Mouse (Mus musculus) mature B cell (primary cell): ENCODE results near the gene Tmeff1.
"Not testable (repeated sequence)": the region's sequence is repeated elsewhere in the genome, so short reads cannot be mapped to it uniquely, and the experiment has no call there.

ENCODE experiments used
- in situ Hi-C: fragments of 300-500 bp; cut with MboI; formaldehyde crosslinking; loops from 2 replicates; pipeline ENCODE4 v1.14.3; 2019

Gene Tmeff1

DNA sequence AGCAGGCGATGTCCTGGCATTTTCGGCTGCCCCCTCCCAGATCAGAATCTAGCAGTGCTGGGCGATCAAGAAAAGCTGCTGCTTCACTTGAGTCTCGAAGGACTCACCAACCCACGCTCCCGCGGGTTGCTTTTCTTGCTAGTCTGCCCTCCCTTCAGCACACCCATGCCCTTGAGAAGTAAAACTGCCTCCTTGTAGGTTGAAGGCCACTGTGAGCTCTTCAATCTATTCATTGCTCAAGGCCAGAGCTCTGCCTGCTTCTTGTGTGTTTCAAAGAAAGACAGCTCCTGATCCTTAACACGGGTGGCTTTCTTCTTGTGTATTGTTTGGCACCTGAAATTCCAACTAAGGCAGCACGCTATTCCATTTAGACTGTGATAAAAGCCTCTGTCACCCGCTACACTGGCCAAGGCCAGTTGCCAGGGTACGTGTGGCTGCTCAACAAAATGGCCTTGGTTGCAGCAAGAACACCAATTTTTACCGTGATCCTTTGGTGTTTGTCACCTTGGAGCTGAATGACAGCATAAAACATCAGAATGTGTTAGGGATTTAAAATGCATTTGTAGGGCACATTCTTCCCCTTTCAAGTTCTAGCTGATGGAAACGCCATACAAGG lies 91.7 kb downstream of the Tmeff1 start:
- in situ Hi-C loops, result no loop called here

DNA sequence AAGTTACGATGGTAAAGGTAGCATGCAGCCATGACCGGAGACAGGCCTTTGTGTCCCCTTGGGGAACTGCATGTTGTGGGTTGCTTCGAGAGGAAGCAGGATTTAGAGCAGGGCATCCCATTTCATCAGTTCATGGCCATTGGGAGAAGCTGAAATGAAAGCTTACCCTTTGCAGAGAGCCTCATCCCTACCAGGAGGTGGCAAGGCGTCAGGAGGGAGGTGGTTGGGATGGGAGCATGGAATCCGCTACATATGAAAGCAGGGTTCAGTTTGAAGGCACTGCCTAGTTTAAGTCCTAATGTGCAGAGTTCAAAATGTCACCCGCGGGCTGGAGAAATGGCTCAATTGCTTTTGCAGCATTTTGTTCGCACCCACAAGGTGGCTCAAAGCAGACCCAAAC lies 92.3 kb downstream of the Tmeff1 start:
- in situ Hi-C loops, result no loop called here

DNA sequence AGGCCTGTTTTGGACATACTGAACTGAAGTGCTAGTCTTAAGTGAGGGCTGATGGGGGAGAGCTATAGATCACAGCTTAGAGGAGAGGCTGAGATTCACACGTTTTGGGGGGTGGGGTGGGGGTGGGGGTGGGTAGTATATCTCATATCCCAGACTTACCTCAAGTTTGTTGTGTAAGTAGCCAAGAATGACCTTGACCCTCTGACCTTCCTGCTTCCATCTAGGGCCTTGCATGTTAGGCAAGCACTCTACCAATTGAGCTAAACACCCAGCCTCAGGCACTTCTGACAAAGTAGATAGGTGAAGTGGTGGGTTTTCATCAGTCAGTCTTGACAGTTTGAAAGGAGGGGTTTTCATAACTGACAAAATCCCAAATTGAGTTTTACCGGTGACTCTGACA lies 92.8 kb downstream of the Tmeff1 start:
- in situ Hi-C loops, result no loop called here

DNA sequence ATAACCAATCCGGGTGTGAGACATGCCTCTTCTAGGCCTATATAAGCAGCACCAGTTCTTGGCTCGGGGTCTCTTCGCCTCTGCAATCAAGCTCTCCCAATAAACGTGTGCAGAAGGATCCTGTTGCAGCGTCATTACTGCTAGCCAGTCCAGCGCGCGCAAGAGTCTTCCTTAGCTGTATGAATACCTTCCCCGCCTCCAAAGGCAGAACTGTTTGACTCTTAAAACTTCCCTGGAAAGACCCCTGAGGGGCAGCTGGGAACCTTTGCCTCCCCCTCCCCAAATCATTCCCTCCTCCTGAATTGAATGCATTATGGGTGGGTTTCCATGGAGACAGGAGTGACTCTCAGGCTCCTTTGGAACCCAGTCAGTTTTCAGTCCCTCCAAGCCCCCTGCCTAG lies 93.8 kb downstream of the Tmeff1 start:
- in situ Hi-C loops, result no loop called here

DNA sequence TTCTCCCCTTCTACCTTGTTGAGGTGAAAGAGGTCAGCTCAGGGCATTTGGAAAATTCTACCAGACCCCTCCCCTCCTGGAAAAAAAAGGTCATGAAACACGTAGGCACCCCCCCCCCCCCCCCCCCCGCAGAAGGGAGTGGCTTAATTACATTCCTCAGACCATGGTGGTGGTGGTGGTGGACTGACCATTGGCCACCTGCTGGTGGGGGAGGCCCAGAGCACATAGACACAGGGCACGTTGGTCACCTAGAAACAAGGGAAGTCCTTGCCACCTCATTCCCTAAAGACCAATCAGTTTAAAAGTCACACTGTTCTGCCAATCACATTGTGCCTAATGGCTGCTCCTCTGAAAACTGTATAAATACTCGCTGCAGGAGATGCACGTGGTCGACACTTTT lies 94.8 kb downstream of the Tmeff1 start:
- in situ Hi-C loops, result not testable (repeated sequence)

DNA sequence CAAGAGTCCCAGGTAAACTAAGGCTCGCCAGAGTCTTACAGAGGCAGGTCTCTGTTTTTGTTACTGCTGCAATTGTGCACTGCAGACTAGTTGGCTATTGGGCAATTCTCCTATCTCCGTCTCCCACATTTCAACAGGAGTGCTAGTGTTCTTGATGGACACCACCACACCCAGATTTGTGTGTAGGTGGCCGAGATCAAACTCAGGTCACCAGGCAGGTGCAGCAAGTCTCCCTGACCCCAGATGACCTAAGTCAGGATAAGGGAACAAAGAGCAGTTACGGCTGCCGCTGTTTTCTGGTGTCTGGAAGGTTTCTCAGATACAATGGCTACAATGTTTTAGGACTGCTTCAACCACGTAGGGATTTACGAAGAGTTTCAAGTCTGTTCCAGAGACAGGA lies 95.2 kb downstream of the Tmeff1 start:
- in situ Hi-C loops, result no loop called here

DNA sequence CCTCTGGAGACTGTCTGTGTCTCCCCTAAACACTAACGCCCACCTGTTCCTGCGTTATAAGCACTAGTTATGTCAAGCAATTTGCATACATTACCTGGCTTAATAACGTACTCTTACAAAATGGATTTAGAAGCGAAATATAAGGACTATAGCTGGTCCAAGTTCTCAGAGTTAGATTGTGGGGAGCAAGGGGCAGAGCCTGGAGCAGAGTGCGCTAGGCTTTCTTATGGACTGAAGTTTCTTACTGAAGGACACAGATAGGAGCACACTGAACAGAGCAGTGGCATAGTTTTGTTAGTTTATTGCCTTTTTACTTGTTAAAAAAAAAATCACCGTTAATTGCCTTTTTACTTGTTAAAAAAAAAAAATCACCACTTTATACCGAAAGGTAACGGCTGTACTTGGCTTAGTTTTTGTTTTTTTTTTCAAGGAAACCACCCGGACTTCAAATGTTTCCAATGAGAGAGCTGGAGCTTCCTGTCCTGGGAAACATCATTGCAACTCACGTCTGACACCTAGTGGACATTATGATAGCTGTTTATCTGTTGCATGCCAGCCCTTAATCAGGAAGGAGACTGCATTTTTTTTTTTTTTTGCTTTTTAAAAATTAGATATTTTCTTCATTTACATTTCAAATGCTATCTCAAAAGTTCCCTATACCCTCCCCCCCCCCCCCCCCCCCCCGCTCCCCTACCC lies 95.8 kb downstream of the Tmeff1 start:
- in situ Hi-C loops, result no loop called here

DNA sequence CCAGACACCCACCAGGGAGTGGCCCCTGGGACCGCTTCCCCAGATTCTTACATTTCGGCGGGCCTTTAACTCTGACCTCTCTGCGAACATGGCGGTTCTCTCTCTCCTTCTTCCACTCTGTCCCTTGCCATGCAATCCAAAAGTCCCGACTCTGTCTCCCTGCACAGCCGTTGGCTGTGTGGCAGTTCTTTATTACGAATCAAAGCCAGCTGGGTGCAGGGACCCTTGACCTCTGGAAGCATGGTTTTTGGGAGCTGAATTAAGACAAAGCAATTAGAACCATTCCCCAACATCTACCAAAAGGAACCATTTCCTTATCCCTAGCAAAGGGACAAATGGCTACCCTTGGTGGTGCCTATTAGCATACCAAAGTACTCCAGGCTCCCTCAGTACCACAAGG lies 98.2 kb downstream of the Tmeff1 start:
- in situ Hi-C loops, result no loop called here

DNA sequence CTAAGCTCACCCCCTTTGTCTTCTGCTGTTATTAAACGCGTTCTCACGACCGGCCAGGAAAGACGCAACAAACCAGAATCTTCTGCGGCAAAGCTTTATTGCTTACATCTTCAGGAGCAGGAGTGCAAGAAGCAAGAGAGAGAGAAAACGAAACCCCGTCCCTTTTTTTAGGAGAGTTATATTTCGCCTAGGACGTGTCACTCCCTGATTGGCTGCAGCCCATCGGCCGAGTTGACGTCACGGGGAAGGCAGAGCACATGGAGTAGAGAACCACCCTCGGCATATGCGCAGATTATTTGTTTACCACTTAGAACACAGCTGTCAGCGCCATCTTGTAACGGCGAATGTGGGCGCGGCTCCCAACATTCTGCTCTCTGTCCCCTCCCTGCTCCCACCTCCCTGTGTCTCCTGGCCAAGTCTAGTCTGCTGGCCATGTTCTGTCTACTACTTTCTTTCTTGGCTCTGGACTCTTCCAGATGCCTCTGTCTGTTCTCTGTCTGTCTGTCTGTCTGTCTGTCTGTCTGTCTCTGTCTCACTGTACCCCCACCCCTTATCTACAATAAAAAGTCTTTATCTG lies 98.7 kb downstream of the Tmeff1 start:
- in situ Hi-C loops, result not testable (repeated sequence)

DNA sequence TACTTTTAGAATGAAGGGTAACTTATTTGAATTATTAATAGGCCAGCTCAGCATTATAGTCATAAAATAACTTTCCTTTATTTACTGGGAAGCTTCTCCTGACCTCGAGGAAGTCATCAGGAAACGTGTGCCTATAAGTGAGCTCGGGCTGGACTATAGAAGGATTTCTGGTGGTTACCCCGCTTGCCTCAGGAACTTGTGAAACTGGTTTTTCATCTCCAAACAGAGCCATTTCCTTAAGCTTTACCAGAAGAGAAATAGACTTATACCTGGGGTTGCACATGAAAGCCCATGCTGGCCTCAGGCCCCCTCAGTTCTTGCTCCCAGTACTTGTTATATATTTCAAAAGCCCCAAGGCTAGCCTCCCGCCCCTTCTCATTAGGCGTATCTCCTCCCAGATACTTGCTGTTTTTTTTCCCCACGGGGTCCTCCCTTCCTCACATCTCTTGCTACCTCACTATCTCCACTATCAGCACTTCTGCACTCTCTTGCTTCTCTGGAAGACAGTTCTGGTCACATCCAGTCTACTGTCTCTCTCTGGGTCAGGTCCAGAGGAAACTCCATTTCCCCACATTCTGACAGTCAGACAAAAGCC lies 99.7 kb downstream of the Tmeff1 start:
- in situ Hi-C loops, result no loop called here

DNA sequence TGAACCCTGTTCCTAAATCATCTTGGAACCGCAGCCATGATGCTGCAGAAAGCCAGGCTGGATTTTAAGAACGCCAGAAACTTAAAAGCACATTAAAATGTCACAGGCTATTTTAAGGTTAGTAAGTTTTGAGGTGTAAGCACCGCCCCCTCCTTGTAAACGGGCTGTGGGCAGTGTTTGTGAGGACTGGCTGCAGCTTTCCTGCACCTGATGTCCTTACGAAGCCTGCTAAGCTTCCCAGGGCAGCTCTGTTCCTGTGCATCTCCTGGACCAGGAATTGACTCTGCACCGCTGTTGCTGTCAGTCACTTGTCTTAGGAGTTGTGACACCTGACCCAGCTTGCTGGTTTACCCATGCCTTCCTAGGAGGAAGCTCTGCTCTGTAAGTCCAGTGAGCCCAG lies 103.2 kb downstream of the Tmeff1 start:
- in situ Hi-C loops, result no loop called here

DNA sequence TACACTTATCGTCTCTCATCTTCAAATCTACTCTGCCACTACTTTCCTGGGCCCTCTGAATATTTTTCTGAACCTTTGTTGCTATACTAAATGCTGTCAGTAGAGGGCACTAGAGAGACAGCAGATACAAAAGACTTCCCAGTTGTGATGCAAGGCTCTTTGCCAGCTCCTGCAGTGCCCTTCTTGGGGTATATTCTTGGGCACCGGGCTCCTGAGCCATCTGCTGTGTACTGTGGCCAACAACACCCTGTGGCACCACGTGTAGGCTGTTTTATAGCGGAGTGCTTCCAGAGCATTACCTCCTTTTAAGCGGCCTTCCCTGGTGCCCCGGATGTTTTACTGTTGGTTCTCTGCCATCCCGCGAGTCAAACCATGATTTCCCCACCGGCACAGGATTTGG lies 105.7 kb downstream of the Tmeff1 start:
- in situ Hi-C loops, result no loop called here

DNA sequence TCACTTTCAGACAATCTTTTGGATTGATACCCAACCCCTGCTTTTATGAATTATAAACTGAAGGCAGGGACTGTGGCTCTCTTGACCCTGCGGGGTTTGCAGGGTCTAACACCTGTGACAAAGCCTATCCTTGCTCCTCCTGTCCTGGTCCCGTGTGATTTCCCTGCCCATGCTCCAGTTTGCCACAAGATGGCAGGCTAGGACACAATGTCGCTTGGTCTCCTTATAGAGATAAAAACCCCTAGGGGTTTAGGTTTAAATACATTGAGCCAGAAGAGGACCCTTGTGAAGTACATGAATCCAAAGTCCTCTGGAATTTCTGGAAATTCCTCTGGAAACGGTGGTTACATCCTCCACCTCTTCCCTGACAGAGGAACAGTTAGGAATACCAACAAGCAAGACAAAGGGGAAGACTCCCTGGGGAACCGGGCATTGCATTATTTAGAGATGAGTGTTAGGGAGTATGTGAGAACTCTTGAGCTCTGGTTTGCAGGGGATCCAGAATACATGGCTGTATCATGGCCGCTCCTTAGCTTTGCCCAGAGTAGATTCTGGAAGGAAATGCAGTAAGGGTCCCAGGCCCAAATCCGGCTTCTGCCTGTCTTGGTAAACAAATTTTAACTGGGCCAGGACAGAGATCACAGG lies 106.9 kb downstream of the Tmeff1 start:
- in situ Hi-C loops, result no loop called here

DNA sequence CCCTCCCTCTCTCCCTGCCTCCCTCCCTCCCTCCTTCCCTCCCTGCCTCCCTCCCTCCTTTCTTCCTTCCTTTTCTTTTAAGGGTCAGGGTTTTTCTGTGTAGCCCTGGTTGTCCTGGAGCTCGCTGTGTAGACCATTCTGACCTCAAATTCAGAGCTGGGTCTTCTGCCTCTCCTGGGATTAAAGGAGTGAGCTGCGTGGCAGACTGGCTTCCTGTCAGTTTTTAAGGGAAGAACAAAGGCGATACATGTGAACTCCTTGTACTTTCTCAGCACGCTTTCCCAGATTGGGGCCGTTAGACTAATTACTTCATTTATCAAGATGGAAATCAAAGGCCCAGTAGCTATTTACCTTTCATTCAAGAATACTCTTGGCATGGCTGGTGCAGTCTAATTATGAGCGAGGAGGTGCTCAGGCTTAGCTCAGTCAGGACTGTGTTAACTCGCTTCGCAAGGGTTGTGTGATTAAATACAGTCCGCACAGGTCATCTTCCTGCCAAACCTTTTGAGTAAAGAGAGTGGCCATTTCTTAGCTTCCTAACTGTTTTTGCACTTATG lies 107.8 kb downstream of the Tmeff1 start:
- in situ Hi-C loops, result no loop called here

DNA sequence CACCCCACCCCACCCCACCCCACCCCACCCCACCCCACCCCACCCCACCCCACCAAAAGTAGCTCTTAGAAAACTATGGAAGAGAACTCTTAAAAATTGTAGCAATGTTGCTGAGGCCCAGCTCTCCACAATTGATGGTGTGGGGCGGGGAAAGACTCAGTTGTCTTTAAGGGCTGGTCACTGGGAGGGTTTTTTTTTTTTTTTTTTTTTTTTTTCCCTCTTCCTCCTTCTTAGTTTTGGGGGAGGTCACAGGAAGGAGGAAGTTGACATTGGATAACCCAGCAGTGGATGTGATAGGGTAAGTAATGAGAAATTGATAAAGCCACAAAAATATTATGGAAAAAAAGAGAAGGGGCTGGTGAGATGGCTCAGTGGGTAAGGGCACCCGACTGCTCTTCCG lies 111.7 kb downstream of the Tmeff1 start:
- in situ Hi-C loops, result no loop called here

DNA sequence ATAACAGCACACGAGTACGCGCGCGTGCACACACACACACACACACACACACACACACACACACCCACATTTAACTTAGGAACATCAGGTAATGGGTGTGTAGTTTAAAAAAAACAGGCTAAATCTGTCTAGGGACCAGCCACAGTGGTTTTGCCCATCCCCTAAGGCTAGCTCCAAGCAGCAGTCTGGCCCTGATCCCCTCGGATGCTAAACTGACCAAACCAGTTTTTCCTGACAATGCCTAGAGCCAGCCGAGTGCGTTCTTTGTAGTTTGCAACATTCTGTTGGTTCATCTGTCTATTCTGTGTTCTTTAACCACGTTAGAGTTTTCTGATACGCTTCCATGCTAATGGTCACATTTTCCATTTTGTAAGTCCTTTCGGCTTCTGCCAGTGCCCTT lies 112.3 kb downstream of the Tmeff1 start:
- in situ Hi-C loops, result no loop called here
